Mouse (Mus musculus) lung, embryonic 16.5 days (tissue): Measurements from ENCODE around the gene Zfp809. TPM values are rescaled to one million over a fixed set of nuclear protein-coding genes. Genes with fewer than 3 reads are reported as not detected.

ENCODE experiments used
- ATAC-seq: fragments of 200-750 bp; cut with Nextera tagmentation; 2 replicates; pipeline ENCODE4 v1.8.0; 2017; ENCODE audit warnings: low read depth, mild to moderate bottlenecking, moderate library complexity
- H3K27ac ChIP-seq: fragments of 300-500 bp; sonication (generic); 2 replicates; pipeline ENCODE4 v1.5.1; 2014; ENCODE audit warnings: mild to moderate bottlenecking, control low read depth, low read length
- H3K27me3 ChIP-seq: fragments of 300-500 bp; sonication (generic); 2 replicates; pipeline ENCODE4 v1.6.1; 2014; ENCODE audit warnings: low read depth, low read length, mixed read lengths; ENCODE audit not compliant: control insufficient read depth, insufficient read depth
- H3K36me3 ChIP-seq: fragments of 300-500 bp; sonication (generic); 2 replicates; pipeline ENCODE4 v1.6.1; 2014; ENCODE audit warnings: low read length; ENCODE audit not compliant: control insufficient read depth, insufficient read depth
- H3K4me1 ChIP-seq: fragments of 300-500 bp; sonication (generic); replicated peaks from 2 replicates; pipeline ENCODE4 v1.6.1; 2014; ENCODE audit warnings: low read length, mixed read lengths; ENCODE audit not compliant: control insufficient read depth, insufficient read depth
- H3K4me2 ChIP-seq: fragments of 300-500 bp; sonication (generic); 2 replicates; pipeline ENCODE4 v1.6.1; 2014; ENCODE audit warnings: low read depth, low read length, control low read depth
- H3K4me3 ChIP-seq: fragments of 300-500 bp; sonication (generic); 2 replicates; pipeline ENCODE4 v1.5.1; 2014; ENCODE audit warnings: mild to moderate bottlenecking, low read length, control low read depth
- H3K9ac ChIP-seq: fragments of 300-500 bp; sonication (generic); 2 replicates; pipeline ENCODE4 v1.6.1; 2014; ENCODE audit warnings: low read length, control low read depth
- H3K9me3 ChIP-seq: fragments of 300-500 bp; sonication (generic); 2 replicates; pipeline ENCODE4 v1.6.1; 2016; ENCODE audit warnings: low read length; ENCODE audit not compliant: control insufficient read depth
- WGBS: fragments of 180-500 bp; shearing (Covaris S2); extraction: QIAGEN DNeasy Blood & Tissue Kit; methylation state at CpG from one replicate; pipeline ENCODE4 v1.1.7; 2014; 5-methylcytosine and 5-hydroxymethylcytosine counted together
- polyA plus RNA-seq: library from polyadenylated mRNA; unstranded; fragments of >200 nt; fragmentation: Nextera tagmentation; extraction: Ambion mirVana; gene quantifications from 2 replicates; pipeline ENCODE4 v1.2.1, GENCODE M21; 2015

Gene Zfp809
- polyA plus RNA-seq, 1 experiment from 2014 or later = 23.9 TPM

DNA sequence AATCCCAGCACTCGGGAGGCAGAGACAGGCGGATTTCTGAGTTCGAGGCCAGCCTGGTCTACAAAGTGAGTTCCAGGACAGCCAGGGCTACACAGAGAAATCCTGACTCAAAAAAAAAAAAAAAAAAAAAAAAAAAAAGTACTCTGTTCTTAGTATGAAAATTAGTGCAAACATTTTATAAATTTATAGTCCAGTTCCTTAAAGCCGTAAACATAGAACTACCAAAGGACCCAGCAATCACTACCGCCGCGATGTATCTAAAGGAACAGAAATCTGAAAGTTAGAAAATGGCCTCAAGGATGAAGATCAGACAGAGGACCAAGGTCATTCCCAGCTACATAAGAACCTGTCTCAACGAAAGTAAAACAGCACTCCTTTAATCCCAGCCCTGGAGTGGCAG is 33.3 kb downstream of the Zfp809 start:
- ATAC-seq = no peak
- peak overlapping the region; percentile 60 for H3K4me2 ChIP-seq
- no peaks in the 10 kb centered on the region for H3K27me3 ChIP-seq
- peaks cover 14% of the 10 kb centered on the region for H3K36me3 ChIP-seq
- H3K4me1 ChIP-seq = no peaks in the 10 kb centered on the region
- peak overlapping the region; percentile 57 for H3K4me3 ChIP-seq
- WGBS = 81% methylated on average over 8 of the region's 8 CpGs
- no peak overlapping the region for H3K27ac ChIP-seq
- H3K9me3 ChIP-seq = peaks cover 7% of the 10 kb centered on the region; the same call in 1 of the 2 replicates
- H3K9ac ChIP-seq = peak overlapping the region; percentile 80

GRCm38 (mm10) chr9:22259184-22260091 is 33.9 kb downstream of the Zfp809 start, which contains the start of gene Zfp599:
Gene Zfp599, minus strand, starts transcription at chr9:22259895.
- peak within 1 kb of the TSS; percentile 60 for H3K4me2 ChIP-seq
- peaks cover 7% of the 10 kb centered on the region; the same call in 1 of the 2 replicates for H3K9me3 ChIP-seq
- H3K4me1 ChIP-seq = no peaks in the 10 kb centered on the region
- no peaks in the 10 kb centered on the region for H3K27me3 ChIP-seq
- peak within 1 kb of the TSS; percentile 80 for H3K9ac ChIP-seq
- no peak within 1 kb of the TSS for H3K27ac ChIP-seq
- peak; percentile 97 for ATAC-seq
- H3K4me3 ChIP-seq = peak within 1 kb of the TSS; percentile 57
- H3K36me3 ChIP-seq = peaks cover 9% of the 10 kb centered on the region
- whole genome bisulfite sequencing = 1% methylated on average over 35 of the region's 35 CpGs

DNA sequence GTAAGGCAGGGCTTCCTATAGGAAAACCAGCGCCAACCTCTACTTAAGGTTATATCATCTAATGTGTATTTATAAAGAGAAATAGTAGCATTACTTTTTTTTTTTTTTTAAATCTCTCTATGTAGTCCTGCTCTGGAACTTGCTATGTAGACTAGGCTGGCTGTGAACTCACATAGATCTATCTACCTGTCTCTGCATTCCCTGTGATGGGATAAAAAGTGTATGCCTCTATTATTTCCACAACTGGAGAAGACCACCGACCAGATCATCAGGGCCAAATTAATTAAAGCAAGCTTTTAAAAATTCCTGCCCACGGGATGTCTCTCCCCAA is 34.5 kb downstream of the Zfp809 start:
- WGBS = 31% methylated on average over 3 of the region's 3 CpGs
- no peaks in the 10 kb centered on the region for H3K27me3 ChIP-seq
- H3K4me3 ChIP-seq = peak overlapping the region; percentile 57
- H3K9me3 ChIP-seq = peaks cover 7% of the 10 kb centered on the region; the same call in 1 of the 2 replicates
- H3K9ac ChIP-seq = no peak overlapping the region; the same call in 1 of the 2 replicates
- peaks cover 9% of the 10 kb centered on the region for H3K36me3 ChIP-seq
- H3K4me2 ChIP-seq = peak overlapping the region; percentile 60
- ATAC-seq = no peak
- H3K4me1 ChIP-seq = no peaks in the 10 kb centered on the region
- no peak overlapping the region for H3K27ac ChIP-seq

DNA sequence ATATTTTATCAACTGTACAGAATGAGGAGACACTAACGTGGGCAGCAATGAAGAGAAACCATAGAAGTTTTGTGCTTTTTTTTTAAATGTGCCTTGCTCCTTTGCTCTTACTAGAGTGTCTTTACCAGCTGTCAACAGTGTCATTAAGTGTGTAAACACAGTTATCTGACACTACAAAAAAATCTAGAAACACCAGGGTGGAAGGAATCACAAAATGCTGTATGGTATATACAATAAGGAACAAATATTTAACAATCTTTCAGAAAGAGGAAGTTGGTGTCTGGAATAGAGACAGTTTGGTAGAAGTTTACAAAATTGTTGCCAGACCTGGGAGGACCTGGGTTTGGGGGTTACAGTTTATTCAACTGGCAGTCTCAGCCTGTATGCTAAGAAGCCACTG is 36.1 kb downstream of the Zfp809 start:
- H3K4me1 ChIP-seq = no peaks in the 10 kb centered on the region
- no peaks in the 10 kb centered on the region for H3K36me3 ChIP-seq
- 38% methylated on average over 1 of the region's 1 CpGs for WGBS
- no peaks in the 10 kb centered on the region for H3K27me3 ChIP-seq
- H3K9me3 ChIP-seq = no peaks in the 10 kb centered on the region
- H3K4me3 ChIP-seq = no peak overlapping the region
- ATAC-seq = no peak
- H3K9ac ChIP-seq = no peak overlapping the region
- no peak overlapping the region for H3K27ac ChIP-seq
- H3K4me2 ChIP-seq = no peak overlapping the region

DNA sequence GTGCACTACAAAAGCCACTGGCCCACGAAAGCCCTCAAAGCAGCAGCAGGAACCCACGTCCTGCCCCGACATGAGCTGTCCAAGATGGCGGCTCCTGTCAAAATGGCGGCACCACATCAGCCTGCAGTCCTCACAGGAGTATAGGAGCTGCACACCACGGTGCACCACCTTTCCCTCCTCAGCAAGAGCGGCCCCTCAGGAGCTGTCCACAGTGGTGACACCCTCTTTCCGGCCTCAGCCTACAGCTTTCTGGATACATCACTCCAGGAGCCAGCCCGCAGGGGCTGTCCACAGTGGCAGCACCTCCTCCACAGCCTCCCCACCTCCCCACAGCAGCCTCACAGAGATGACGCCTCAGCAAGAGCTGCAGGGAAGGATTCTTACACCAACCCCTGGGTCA is 37.1 kb downstream of the Zfp809 start:
- Histone ChIP-seq H3K27me3 (no peaks in the 10 kb centered on the region), H3K9me3 (no peaks in the 10 kb centered on the region), H3K4me3 (no peak overlapping the region), H3K27ac (no peak overlapping the region), H3K36me3 (no peaks in the 10 kb centered on the region), H3K4me1 (no peaks in the 10 kb centered on the region), H3K4me2 (no peak overlapping the region), H3K9ac (no peak overlapping the region)
- 79% methylated on average over 10 of the region's 10 CpGs for WGBS
- no peak for ATAC-seq

DNA sequence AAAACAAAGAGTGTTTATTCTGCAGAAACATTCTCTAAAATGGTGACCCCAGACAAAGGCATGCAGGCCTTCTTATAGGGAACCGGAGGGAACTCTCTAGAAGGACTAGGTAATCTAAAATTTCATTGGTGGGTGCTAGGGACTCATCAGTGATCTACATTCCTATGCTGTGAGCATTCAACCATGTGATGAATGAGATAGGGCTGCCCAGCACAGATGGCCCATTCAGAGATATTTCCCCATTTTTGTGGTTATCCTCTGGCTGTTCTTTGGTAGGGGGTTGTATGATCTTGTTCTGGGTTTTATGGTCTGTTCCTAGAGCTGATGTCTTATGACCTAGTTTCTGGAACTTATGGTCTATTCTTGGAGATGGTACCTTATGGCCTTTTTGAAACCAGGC is 43.4 kb downstream of the Zfp809 start:
- no peak for ATAC-seq
- H3K27ac ChIP-seq = no peak overlapping the region
- H3K4me3 ChIP-seq = no peak overlapping the region
- peaks cover 4% of the 10 kb centered on the region; the same call in 1 of the 2 replicates for H3K9me3 ChIP-seq
- peaks cover 4% of the 10 kb centered on the region; the same call in 1 of the 2 replicates for H3K36me3 ChIP-seq
- WGBS = 94% methylated on average over 1 of the region's 1 CpGs
- H3K4me1 ChIP-seq = no peaks in the 10 kb centered on the region
- no peak overlapping the region for H3K4me2 ChIP-seq
- H3K27me3 ChIP-seq = no peaks in the 10 kb centered on the region
- H3K9ac ChIP-seq = no peak overlapping the region

- Histone ChIP-seq H3K4me1 (no peaks in the 10 kb centered on the region), H3K36me3 (peaks cover 71% of the 10 kb centered on the region), H3K27me3 (no peaks in the 10 kb centered on the region), H3K9me3 (peaks cover 48% of the 10 kb centered on the region), H3K4me3 (no peak overlapping the region), H3K4me2 (no peak overlapping the region), H3K27ac (no peak overlapping the region), H3K9ac (no peak overlapping the region)
- 97% methylated on average over 4 of the region's 4 CpGs for WGBS
- no peak for ATAC-seq
These were observed 53.2 kb downstream of the Zfp809 start for GRCm38 (mm10) chr9:22278733-22279132.

Other genes with a start within 250 kb of the Zfp809 start
- gene Rgl3, start 236.3 kb upstream of the Zfp809 start, polyA plus RNA-seq = 8.8 and 9.1 TPM in 2 replicates
- gene Ccdc151, start 223.1 kb upstream of the Zfp809 start, polyA plus RNA-seq = 6.6 and 8.1 TPM in 2 replicates
- 121 TPM in 2 replicates for gene Prkcsh, start 222.9 kb upstream of the Zfp809 start, polyA plus RNA-seq
- 0.18 and 0.35 TPM in 2 replicates for gene Elavl3, start 173.7 kb upstream of the Zfp809 start, polyA plus RNA-seq
- not detected in 2 replicates for gene Gm49318, start 154.5 kb upstream of the Zfp809 start, polyA plus RNA-seq
- 12.8 and 15.0 TPM in 2 replicates for gene Zfp653, start 154.3 kb upstream of the Zfp809 start, polyA plus RNA-seq
- gene Ecsit, start 140.3 kb upstream of the Zfp809 start, polyA plus RNA-seq = 28.9 and 31.9 TPM in 2 replicates
- 44.6 and 49.5 TPM in 2 replicates for gene Cnn1, start 126.5 kb upstream of the Zfp809 start, polyA plus RNA-seq
- gene Elof1, start 108.5 kb upstream of the Zfp809 start, polyA plus RNA-seq = 197 and 231 TPM in 2 replicates
- gene Acp5, start 90.0 kb upstream of the Zfp809 start, polyA plus RNA-seq = 8.2 and 10.2 TPM in 2 replicates
- 84.6 and 85.1 TPM in 2 replicates for gene Pigyl, start 68.9 kb upstream of the Zfp809 start, polyA plus RNA-seq
- gene Zfp872, start 37.6 kb upstream of the Zfp809 start, polyA plus RNA-seq = 1.4 and 1.6 TPM in 2 replicates
- gene Zfp599, start 34.2 kb downstream of the Zfp809 start, polyA plus RNA-seq = 4.3 and 5.3 TPM in 2 replicates
- 20.0 and 21.3 TPM in 2 replicates for gene Zfp810, start 81.9 kb downstream of the Zfp809 start, polyA plus RNA-seq
- gene Anln, start 163.5 kb downstream of the Zfp809 start, polyA plus RNA-seq = 57.9 and 62.8 TPM in 2 replicates
- 4.9 and 7.5 TPM in 2 replicates for gene 9530077C05Rik, start 185.8 kb downstream of the Zfp809 start, polyA plus RNA-seq
- gene Gm17545, start 228.6 kb downstream of the Zfp809 start, polyA plus RNA-seq = not detected in 2 replicates
- 60.9 and 64.5 TPM in 2 replicates for gene Rp9, start 244.0 kb downstream of the Zfp809 start, polyA plus RNA-seq